Mouse (Mus musculus): ENCODE data around the gene Atrip.

The Atrip gene

DNA sequence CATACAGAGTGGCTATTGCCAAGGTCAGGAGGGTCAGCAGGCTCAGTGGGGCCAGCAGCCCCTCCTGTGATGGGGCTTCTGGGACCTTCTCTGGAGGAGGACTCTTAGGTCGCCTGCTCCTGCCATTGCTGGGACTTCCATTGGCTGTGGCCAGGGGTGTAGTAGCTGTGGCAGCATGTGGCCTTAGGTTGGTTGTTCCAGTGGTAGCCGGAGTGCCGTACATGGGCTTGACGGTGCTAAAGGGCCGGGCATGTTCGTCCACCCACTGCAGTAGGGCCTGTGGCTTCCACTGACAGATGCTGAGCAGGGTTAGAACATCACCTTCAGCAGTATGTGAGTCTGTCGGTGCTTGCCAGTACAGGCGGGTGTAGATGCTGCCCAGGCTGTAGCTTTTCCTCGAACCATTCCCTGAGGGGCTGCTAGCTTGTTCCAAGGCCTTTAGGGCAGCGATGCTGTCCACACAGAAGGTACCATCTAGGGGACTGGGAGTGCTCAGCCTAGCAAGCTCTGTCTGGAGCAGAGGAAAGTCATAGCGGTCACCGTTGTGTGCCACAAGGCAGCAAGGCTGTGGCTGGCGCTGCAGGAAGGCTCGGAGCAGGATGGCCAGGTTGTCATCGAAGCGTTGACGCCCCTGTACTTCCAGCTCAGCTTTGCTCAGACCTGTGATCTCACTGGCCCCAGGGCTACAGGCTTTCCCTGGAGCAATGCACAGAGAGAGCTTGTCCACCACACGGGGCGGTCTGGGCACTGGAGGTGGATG, 15.7 kb downstream of the Atrip start:
- no peak for DNase-seq (ENCODE audit: low spot score)

DNA sequence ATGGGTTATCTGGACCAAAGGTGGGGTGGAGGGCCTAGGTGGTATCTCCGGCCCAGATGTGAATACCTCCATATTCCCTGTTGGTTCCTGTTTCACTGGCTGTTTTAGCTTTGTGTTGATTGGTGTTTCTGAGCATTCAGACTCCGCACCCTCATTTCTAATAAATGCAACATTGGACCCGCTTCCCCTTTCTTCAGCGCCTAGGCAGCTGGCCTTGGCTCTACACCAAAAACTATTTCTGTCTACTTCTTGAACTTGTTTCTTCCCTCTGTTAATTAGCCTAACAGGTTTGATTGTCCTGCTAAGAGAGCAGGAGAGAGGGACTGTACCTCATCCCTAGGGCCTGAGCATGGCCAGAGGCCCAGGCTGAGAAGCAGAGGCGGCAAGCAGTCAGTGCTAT, 16.4 kb downstream of the Atrip start:
- no peak for DNase-seq (ENCODE audit: low spot score)

DNA sequence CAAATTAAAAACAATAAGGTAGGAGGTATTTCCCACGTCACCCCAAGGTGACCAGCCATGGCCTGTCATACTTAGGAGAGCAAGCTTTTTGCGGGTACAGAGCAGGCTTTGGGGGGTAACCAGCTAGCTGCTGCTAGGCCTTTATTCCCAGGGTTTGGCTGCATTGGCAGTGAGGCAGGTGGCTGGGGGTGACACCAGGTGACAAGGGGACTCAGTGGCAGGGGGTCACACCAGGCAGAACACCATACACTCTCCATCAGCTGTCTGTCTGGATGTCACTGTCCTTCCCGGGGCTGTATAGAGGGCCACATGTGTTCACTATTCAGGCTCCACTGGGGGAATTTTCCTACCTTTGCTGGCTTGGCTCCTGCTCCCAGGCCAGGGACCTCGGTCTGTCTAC, 17.0 kb downstream of the Atrip start:
- no peak for DNase-seq (ENCODE audit: low spot score)

DNA sequence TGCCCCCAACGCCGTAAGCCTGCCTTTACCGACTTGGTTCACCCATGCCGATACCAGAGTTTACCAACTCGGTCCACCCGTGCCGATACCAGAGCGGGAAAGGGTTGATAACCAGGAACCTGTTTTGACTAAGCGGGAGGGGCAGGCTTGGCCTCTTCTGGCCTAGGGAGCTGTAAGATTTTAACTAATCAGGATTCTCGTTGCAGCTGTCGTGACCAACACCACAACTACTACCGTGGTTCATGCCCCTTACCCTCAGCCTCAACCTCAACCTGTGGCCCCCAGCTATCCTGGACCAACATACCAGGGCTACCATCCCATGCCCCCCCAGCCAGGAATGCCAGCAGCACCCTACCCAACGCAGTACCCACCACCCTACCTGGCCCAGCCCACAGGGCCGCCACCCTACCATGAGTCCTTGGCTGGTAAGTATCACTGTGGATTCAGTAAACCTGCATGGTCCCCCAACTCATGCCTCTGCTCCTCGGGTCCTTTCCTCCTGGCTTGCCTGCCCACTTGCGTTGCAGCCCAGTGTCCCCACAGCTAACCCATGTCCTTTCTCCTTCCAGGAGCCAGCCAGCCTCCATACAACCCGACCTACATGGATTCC, 17.7 kb downstream of the Atrip start:
- no peak for DNase-seq (ENCODE audit: low spot score)

DNA sequence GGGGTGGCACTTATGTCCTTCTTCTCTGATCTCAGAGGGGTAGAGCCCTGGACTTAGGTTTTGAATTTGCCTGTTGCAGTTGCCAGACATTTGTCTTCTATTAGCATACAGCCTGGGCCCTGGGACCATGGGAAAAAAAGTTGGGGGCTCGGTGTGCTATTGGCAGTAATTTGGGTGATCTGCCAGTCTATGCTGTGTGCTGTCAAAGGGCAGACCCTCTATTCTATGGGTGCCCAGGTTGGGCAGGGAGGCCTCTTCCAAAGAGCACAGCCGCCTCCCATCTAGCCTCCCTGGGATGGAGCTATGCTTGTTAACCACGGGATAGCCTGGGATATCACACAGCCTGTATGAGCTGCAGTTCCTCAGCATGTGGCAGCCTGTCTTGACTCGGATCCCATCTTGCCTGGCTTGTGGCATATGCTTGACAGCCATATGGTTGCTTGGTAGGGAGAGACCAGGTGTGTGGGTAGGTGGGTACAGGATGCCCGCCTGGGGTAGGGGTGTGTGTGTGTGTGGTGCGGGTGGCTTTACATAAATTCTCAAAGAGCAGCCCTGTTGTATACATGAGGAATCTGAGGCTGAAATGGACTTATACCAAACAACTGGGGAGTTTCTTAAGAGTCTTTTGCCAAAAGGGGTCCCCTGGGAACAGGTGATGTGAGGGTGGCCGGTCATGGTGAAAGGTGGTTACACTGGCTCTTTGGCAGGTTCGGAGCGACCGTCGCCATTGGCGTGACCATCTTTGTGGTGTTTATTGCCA, 18.5 kb downstream of the Atrip start:
- DNase-seq (ENCODE audit: low spot score) = no peak

DNA sequence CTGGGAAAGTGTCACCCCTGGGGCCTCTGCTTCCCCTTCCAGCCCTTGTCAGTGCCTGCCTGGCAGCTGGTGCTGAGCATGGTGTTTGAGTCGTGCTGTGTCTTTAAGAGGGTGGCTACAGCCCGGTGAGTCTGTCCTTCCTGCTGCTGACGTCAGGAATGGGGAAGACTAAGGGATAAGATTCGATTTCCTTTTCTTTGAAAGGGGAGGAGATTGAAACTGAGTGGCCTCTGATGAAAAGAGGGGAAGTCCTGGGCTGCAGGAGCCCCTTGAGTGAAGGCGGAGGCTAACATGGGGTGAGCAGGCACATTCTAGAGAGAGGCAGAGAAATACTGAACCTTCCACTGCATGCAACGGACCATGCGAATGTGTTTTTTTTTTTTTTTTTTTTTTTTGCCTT, 19.2 kb downstream of the Atrip start:
- peak; percentile 52 for DNase-seq (ENCODE audit: low spot score)

DNA sequence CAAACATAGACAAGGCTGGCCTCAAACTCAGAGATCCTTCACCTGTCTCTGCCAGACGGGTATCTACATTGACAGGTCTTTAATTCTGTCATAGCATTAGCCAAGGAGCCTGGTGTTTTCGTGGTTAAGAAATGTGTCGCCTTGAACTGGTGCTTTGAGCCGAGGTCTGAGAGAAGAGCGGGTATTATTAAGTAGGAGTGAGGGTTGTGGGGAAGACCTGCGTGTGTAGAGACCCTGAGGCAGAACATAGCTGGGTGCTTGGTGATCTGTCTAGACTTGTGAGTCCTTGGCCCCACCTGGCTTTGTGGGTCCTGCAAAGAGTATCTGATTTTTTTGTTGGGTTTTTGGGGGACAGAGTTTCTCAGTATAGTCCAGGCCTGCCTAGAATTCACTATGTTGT, 20.1 kb downstream of the Atrip start:
- DNase-seq (ENCODE audit: low spot score) = no peak

DNA sequence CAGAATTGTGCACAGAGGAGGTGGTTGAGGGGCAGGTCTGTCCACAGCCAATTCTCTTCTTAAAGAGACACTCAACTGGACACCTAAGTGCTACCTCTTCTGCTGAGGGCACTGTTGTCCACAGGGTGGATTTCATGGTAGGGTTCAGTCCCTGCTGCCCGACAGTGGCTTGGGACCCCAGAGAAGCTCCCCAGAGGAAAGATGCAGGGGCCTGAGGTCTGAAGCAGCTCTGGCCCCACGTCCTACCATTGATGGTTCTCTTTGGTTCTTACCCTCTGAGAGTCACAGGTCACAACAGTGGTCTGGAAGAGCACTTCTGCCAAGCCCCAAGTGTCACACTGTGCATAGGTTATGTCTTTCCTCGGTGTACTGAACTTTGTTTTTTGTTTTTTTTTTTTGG, 20.6 kb downstream of the Atrip start:
- no peak for DNase-seq (ENCODE audit: low spot score)

DNA sequence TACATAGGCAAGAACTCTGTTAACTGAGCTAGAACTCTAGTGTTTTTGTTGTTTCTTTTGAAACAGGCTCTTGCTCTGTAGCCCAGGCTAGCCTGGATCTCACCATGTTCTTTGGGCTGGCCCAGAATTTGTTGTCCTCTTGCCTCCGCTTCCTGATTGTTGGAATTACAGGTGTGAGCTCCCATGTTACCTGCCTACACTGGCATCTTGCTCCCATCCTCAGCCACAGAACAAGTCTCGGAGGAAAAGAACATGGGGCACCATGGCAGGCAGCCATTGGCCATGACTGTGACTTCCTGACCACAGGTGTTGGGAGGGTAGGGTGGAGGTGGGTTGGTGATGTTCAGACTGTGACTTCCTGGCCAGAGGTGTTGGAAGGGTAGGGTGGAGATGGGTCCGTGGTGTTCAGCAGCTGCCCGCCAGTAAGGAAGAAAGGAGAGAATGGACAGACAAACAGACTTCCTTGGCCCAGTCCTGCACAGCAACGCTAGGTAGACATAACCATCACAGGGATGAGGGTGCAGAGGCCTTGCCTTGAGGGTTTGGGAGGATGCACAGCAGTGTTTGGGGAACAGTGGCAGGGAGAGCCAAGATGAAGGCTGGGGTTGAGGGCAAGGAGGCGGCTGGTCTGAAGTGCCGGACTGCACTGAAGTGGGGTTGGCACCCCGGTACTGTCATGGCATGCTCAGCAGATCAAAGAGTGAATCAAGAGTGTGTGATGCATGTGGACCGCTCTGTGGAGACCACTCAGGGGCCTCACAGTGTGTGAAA, 21.2 kb downstream of the Atrip start:
- no peak for DNase-seq (ENCODE audit: low spot score)

DNA sequence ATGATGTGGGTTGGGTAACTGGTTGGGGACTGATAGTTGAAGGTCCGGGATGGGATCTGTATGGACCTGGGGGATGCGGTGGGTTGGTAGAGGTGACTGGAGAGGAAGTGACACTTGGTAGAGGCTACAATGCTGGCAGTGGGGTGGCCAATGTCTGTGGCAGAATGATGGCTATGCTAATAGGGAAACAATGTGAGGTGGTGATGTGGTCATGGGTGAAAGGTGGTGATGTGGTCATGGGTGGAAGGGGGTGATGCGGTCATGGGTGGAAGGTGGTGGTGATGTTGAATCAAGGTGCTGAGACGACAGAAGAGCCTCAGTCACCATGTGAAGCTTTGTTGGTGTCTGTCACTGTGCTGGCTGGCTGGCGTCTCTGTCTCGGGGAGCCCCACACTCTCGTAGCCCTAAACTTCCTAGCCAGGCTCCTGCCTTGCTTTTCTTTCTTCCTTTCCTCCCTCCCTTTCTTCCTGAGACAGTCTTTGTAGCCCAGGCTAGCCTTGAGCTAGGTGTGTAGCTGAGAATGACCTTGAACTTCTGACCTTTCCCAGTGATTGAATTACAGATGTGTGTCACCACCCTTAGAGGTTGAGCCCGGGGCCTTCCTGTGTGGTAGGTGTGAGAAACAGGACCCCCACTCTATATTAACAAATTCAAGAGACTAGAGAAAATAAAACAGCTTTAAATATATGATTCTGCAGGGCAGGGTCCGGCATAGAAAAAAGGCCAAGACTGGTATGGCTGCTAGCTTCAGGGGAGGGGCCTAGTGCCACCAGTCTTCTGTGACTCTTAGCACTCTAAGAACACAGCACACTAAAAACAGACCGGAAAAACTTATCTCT, 22.1 kb downstream of the Atrip start:
- no peak for DNase-seq (ENCODE audit: low spot score)

DNA sequence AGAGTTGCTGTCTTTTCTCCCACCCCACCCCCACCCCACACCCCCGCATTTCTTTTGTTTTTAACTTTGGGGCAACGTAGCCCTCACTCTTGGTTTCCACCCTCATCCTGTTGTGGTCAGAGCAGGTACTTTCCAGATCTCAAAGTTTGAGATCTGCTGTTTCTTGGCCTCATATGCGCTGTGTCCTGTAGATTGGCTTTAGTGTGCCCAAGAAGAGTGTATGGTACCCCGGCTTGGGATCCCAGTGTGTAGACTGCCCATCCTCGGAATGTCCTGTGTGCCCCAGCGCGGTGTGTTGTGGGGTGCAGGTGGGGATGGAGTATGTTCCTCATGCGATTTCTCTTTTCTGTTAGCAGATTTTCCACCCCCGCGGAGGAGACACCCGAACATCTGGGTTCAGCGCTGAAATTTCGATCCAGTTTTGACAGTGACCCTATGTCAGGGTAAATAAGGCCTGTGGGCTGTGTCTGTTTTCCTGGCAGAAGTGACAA, 22.9 kb downstream of the Atrip start:
- DNase-seq (ENCODE audit: low spot score) = no peak

DNA sequence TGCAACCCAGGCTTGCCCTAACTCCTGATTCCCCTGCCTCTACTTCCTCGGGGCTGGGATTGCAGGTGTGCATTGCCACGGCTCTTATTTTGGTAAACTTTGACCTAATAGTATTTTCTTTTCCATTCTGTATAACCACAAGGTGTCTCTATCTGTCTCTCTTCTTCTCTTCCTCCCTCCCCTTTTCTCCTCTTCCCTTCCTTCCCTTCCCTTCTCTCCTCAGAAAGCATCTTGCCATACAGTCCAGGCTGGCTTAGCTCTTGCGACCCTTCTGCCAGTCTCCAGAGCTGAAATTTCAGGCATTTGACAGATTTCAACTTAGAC, 23.3 kb downstream of the Atrip start:
- DNase-seq (ENCODE audit: low spot score) = no peak

DNA sequence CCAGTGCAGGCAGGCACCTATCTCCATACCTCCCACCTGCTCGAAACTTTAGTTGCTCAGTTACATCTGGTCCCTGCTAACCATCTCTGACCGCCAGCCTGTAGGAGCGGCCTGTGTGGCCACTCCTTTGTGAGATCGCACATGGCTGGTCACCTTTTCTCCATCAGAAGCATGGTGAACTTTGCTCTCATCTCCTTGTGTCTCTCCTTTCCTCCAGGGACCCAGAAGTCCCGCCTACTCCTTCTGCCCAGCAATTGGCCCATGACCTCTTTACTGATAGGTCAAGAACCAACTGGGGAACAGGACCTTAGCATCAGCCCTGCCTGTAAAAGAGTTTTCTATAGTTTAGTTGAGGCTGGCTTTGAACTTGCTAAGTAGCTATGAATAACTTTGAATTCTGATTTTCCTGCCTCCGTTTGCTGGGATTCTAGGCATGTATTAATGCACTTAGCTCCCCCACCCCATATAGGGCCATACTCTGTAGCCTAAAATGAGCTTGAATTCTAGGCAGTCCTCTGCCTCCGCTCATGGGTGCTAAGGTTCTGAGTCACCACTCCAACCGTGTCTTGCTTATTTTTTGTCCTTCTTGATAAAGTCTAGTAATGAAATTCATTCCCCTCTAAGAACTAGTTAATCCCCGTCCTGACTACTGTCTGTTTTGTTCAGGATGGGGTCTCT, 23.8 kb downstream of the Atrip start:
- DNase-seq (ENCODE audit: low spot score) = no peak

DNA sequence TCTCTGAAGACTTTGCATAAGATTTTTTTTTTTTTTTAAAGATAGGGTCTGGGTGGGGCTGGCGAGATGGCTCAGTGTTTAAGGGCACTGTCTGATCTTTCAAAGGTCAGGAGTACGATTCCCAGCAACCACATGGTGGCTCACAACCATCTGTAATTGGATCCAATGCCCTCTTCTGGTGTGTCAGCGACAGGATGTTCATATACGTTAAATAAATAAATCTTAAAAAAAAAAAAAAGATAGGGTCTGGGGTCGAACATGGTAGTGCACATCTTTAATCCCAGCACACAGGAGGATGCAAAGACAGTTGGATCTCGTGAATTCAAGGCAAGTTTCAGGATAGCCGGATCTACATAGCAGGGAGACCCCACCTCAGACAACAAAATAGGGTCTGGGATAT, 24.6 kb downstream of the Atrip start:
- no peak for DNase-seq (ENCODE audit: low spot score)

DNA sequence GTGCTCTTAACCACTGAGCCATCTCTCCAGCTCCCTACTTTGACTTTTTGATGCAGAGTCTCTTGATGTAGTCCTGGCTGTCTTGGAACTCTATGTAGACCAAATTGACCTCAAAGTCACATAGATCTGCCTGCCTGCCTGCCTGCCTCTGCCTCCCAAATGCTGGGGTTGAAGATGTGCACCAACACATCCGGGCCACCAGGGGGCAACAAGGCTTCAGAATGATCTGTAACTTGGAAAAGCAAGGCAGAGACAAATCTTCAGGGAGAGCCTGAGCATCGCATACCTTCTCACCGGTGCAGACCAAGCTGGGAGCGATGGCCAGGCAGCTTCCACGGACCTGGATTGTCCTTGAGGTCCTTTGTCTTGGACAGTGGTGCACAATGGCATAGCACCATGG, 27.6 kb downstream of the Atrip start:
- DNase-seq (ENCODE audit: low spot score) = no peak

DNA sequence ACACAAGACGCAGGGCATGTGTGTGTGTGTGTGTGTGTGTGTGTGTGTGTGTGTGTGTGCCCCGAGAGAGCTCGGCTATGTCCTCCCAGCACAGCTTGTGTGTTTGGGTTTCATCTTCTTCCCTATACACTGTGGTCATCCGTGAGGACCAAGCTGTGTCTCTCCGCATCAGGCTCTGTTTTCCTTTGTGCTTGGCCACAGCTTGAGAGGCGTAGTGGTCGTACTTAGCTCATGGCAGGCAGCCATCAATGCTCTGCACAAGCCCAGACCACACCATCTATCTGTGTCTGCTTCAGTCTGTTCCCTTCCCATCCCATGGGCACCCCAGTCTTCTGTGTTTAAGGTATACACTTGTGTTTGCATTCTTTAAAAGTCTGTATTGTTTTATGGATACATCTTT, 32.6 kb downstream of the Atrip start:
- DNase-seq (ENCODE audit: low spot score) = no peak

DNA sequence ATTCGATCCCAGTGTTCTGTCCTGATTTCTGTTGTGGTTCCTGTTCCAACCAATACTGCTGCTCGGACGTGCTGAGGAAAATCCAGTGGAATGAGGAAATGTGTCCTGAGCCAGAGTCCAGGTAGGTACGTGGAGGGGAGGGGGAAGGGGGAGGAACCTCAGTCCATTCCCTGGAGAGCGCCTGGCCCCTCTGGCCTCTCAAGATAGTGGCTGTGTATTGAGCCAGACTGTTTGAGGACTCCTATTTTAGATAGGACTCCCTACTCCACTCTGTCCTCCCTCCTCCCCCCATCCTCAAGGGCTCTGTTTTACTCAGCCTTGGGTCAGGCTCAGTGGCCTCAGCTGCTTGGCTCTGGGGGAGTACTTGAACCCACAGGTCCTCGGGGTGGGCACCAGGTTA, 33.0 kb downstream of the Atrip start:
- DNase-seq (ENCODE audit: low spot score) = no peak

DNA sequence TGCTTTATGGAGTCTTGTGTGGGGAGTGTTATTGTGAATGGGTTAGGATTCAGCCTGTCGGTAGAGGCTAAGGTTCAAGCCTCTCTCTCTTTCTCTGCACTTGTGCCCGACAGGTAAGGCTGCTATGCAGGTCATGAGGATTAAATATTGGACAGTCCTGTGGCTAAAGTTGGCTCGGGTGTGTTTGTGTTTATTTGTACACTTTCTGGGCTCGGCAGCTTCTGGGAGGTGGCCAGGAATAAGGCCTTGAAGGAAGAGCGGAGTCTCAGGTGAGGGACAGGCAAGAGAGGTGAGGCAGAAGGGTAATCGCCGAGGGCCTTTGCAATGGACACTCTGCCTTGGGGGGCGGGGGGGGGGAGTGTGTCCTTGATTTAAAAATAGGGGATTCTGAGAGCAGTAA, 33.7 kb downstream of the Atrip start:
- DNase-seq (ENCODE audit: low spot score) = no peak

DNA sequence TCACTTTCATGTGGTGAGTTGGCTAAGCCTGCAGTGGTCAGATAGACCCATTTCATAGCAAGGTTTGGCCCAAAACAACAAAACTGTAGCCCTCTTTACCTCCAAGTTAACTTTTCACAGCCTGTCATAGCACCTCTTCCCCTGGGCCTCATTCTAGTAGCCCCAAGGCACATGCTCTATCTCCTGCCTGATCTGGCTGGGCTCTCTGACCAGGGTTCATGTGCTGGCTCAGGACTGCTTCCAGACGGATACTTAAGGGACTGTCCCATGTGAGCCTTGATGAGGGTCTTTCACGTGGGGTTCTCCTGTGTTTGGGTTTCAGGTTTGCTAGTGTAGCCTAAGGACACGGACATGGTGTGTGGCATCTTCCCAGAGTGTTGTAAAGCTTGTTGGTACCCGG, 34.2 kb downstream of the Atrip start:
- no peak for DNase-seq (ENCODE audit: low spot score)

DNA sequence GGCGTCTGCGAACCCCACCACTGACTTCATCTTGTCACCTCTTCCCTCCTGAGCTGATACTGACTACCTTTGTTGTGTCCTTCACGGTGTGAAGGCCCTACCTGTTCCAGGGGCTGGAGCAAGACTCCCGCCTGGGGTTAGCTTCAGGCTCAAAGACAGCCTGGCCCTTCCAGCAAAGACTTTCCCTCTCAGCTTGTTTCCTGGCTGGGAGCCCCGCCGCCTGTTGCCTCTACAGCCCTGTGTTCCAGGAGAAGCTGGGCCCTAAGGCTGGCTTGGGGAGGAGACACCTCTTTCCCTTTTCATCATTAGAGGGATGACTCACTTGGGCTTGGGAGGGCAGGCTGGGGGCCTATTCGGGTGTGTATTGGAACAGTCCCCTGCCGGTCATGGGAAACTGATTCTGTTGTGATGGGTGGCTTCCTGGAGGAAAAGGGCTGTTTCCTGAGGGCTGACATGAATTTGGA, 35.0 kb downstream of the Atrip start:
- no peak for DNase-seq (ENCODE audit: low spot score)

Measured in testis, postnatal 14 days (tissue).